Mouse (Mus musculus) limb, embryonic 11.5 days (tissue): ENCODE measurements around the gene Opcml. TPM values are rescaled to one million over a fixed set of nuclear protein-coding genes. Genes with fewer than 3 reads are reported as not detected.

Experiments
- ATAC-seq: fragments of 200-750 bp; cut with Nextera tagmentation; 2 replicates; pipeline ENCODE4 v1.8.0; 2017; ENCODE audit warnings: low read depth; ENCODE audit not compliant: insufficient number of reproducible peaks, low FRiP score, low TSS enrichment
- DNase-seq: peaks from one replicate; pipeline ENCODE4 v3.0.0-alpha.2; 2015; ENCODE audit warnings: low spot score
- H3K27ac ChIP-seq: fragments of 300-500 bp; sonication (generic); replicated peaks from 2 replicates; pipeline ENCODE4 v1.5.1; 2014; ENCODE audit warnings: low read depth, mild to moderate bottlenecking, low read length
- H3K27me3 ChIP-seq: fragments of 300-500 bp; sonication (generic); 2 replicates; pipeline ENCODE4 v1.6.1; 2014; ENCODE audit warnings: mild to moderate bottlenecking, low read length, mixed read lengths; ENCODE audit not compliant: control insufficient read depth, insufficient read depth
- H3K36me3 ChIP-seq: fragments of 300-500 bp; sonication (generic); 2 replicates; pipeline ENCODE4 v1.6.1; 2014; ENCODE audit warnings: mild to moderate bottlenecking, low read length, moderate library complexity, mixed read lengths; ENCODE audit not compliant: control insufficient read depth, insufficient read depth
- H3K4me1 ChIP-seq: fragments of 300-500 bp; sonication (generic); 2 replicates; pipeline ENCODE4 v1.6.1; 2014; ENCODE audit warnings: low read length, mixed read lengths; ENCODE audit not compliant: control insufficient read depth, insufficient read depth
- H3K4me2 ChIP-seq: fragments of 300-500 bp; sonication (generic); 2 replicates; pipeline ENCODE4 v1.6.1; 2014; ENCODE audit warnings: low read depth, mild to moderate bottlenecking, moderate library complexity; ENCODE audit not compliant: severe bottlenecking
- H3K4me3 ChIP-seq: fragments of 300-500 bp; sonication (generic); 2 replicates; pipeline ENCODE4 v1.5.1; 2014; ENCODE audit warnings: low read depth, low read length
- H3K9ac ChIP-seq: fragments of 300-500 bp; sonication (generic); 2 replicates; pipeline ENCODE4 v1.6.1; 2014; ENCODE audit warnings: mild to moderate bottlenecking, low read length
- H3K9me3 ChIP-seq: fragments of 300-500 bp; sonication (generic); 2 replicates; pipeline ENCODE4 v1.6.1; 2016; ENCODE audit warnings: low read length; ENCODE audit not compliant: control insufficient read depth
- WGBS: fragments of 180-500 bp; shearing (Covaris S2); extraction: QIAGEN DNeasy Blood & Tissue Kit; methylation state at CpG from one replicate; pipeline ENCODE4 v1.1.7; 2014; 5-methylcytosine and 5-hydroxymethylcytosine counted together
- polyA plus RNA-seq: library from polyadenylated mRNA; unstranded; fragments of >200 nt; fragmentation: Nextera tagmentation; extraction: Ambion mirVana; gene quantifications from 2 replicates; pipeline ENCODE4 v1.2.1, GENCODE M21; 2014

The Opcml gene
- polyA plus RNA-seq, 1 experiment from 2014 or later, result 0.20 TPM

DNA sequence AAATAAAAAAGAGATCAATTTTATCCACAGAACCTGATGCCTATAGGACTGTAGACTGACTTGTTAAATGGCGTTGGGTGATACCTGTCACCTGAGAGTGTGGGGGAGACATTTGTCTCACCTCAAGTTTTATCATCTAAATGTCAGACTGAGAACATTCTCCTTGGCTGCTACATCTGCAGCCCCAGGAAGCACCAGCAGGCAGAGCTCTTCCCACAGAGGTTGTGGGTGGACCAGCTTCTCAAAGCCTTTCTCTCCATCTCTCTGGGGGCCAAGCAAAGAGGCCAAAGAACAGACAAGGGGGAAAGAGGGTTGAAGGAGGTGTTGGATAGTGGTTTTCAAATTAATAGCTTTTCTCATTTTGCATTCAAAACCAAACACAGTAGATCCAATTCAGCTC is 998.9 kb downstream of the Opcml start:
- Histone ChIP-seq H3K9ac (no peak overlapping the region), H3K9me3 (no peaks in the 10 kb centered on the region), H3K4me3 (no peak overlapping the region), H3K4me1 (no peaks in the 10 kb centered on the region), H3K27ac (no peak overlapping the region), H3K4me2 (no peak overlapping the region), H3K36me3 (no peaks in the 10 kb centered on the region), H3K27me3 (no peaks in the 10 kb centered on the region)
- WGBS, result 59% methylated on average over 1 of the region's 1 CpGs
- DNase-seq (no peak), ATAC-seq (no peak)

DNA sequence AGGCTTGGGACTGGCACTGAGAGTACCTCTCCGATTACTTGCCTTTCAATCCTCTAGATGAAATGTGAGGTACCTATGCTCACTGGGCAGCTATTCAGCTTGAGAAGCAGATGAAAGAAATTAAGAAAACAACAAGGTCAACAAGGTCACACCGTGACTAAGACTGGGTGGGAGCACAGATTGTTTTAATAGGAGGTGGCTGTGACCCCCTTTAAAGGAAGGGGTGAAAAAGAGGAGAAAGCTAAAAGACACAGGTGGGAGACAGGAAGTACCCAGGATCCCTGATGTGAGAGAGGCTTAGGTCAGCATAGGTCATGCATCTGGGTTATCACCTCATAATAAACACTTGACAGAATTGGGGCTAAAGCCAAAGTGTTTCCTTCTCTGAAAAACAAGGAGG is 1009.5 kb downstream of the Opcml start:
- DNase-seq, result peak; percentile 32
- WGBS, result 7% methylated on average over 2 of the region's 2 CpGs

DNA sequence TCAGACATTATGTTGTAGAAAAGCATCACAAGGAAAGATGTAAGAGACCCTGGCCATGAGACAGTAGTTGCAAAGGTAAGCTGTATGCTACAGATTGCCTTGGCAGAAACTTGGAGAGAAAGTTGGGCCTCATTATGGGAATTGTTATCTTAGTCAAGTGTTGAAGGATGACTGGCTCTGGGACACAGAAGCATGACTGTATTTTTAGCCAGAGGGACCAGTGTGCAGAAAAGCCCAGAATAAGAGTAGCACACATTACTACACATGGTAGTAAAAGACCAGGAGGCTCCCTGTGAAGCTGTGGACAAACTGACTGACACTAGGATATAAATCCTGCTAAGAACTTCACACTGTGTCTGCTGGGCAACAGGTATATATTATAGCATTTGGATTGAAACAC is 1016.1 kb downstream of the Opcml start:
- no peaks in the 10 kb centered on the region for H3K36me3 ChIP-seq
- H3K27me3 ChIP-seq, result no peaks in the 10 kb centered on the region
- H3K4me3 ChIP-seq, result no peak overlapping the region
- DNase-seq, result no peak
- H3K9me3 ChIP-seq, result no peaks in the 10 kb centered on the region
- no peaks in the 10 kb centered on the region for H3K4me1 ChIP-seq
- no peak for ATAC-seq
- H3K4me2 ChIP-seq, result no peak overlapping the region
- H3K9ac ChIP-seq, result no peak overlapping the region
- no peak overlapping the region for H3K27ac ChIP-seq

More for the DNA sequence above, 1009.5 kb downstream of the Opcml start:
- H3K4me2 ChIP-seq, result no peak overlapping the region
- no peak for ATAC-seq
- H3K36me3 ChIP-seq, result no peaks in the 10 kb centered on the region
- no peak overlapping the region for H3K9ac ChIP-seq
- peaks cover 8% of the 10 kb centered on the region; the same call in 1 of the 2 replicates for H3K4me1 ChIP-seq
- H3K27me3 ChIP-seq, result no peaks in the 10 kb centered on the region
- H3K9me3 ChIP-seq, result no peaks in the 10 kb centered on the region
- H3K27ac ChIP-seq, result no peak overlapping the region
- no peak overlapping the region for H3K4me3 ChIP-seq

DNA sequence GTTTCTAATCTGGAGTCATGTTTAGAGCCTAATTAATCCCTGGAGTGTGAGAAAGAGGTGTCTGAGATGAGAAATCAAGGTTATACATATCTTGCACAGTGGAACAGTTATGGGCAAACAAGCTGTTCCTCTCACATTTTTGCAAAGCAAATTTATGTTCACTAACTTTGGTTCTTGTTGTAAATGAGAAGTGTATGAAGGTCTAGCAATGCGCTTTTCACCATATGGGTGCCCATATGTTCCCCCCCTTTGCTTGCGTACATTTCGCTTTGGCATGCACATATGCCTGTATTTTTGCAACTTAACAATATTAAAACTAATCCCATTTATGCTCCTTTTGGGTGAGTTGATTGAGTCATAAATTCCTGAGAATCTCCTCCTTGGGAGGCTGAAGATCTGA is 1031.5 kb downstream of the Opcml start:
- Histone ChIP-seq H3K4me2 (no peak overlapping the region), H3K9me3 (no peaks in the 10 kb centered on the region), H3K4me1 (no peaks in the 10 kb centered on the region), H3K4me3 (no peak overlapping the region), H3K27ac (no peak overlapping the region), H3K36me3 (no peaks in the 10 kb centered on the region), H3K9ac (no peak overlapping the region), H3K27me3 (no peaks in the 10 kb centered on the region)
- no peak for DNase-seq
- no peak for ATAC-seq
- 92% methylated on average over 3 of the region's 3 CpGs for WGBS

DNA sequence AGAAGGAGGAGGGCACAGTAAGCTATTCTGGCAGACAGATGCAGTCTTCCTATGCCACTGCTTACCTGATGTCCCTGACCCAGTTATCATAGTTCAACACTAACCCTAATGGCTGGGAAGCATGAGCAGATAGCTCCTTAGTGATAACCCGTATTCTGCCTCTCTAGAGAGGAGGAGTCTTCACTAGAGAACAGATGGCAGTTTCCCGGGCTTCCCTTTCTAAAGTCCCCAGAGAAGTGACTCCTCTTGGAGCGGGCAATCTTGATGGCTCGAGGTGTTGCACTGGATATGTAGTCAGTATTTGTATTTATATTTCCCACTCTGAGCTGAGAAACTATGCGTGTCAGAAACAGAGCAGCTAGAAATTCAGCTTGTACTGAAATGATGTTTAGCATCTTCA is 1031.9 kb downstream of the Opcml start:
- no peak for ATAC-seq

DNA sequence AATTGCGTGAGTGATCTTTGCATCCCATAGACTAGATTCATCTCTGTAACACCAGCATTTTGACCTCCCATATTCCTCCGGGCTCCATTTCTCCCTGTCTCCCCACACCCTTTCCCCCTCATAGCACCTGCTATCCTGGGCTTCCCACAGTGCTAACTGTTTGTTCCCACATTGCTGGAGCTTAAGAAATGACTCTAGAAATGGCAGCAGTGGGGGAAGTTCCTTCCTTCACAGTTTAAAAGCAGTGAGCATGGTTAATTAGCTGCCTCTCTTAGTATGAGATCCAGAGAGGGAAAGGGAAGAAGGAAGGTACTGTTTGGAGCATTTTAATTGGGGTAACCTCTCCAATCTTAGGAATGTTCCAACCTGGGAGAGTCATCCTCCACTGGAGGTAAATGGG is 1035.2 kb downstream of the Opcml start:
- Histone ChIP-seq H3K9ac (no peak overlapping the region), H3K4me1 (no peaks in the 10 kb centered on the region), H3K36me3 (no peaks in the 10 kb centered on the region), H3K27ac (no peak overlapping the region), H3K27me3 (no peaks in the 10 kb centered on the region), H3K9me3 (no peaks in the 10 kb centered on the region), H3K4me2 (no peak overlapping the region), H3K4me3 (no peak overlapping the region)
- ATAC-seq, result no peak
- DNase-seq, result no peak
- 94% methylated on average over 2 of the region's 2 CpGs for WGBS

More for the DNA sequence above, 1031.9 kb downstream of the Opcml start:
- Histone ChIP-seq H3K4me2 (no peak overlapping the region), H3K4me1 (no peaks in the 10 kb centered on the region), H3K27me3 (no peaks in the 10 kb centered on the region), H3K9ac (no peak overlapping the region), H3K36me3 (no peaks in the 10 kb centered on the region), H3K27ac (no peak overlapping the region), H3K4me3 (no peak overlapping the region), H3K9me3 (no peaks in the 10 kb centered on the region)
- DNase-seq, result no peak
- WGBS, result 80% methylated on average over 5 of the region's 5 CpGs

DNA sequence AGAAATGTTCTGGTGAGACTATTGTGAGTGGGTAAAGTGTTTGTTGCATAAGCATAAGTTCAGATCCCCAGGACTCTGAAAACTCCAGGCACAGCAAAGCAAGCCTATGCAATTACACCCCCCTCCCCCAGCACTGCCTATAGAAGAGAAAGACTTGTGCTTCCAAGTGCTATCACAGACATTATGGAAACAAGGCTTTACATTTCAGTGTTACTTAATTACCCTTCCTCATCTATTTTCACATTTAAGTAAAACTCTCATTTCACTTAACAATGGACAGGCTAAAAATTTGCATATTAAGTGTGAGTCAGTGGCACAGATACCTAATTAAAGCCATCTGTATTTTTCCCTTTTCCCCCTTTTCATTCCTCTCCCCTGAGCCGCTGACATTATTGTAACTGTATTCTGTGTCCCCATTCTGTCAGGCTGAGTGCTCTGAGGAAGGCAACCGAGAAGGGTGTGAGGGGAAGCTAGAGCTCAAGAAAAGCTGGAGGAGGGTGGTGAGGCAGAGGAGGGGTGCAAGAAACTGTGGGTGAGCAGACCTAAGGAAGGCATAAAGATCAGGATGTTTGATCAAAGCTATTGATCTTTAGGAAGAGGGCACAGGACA is 1055.5 kb downstream of the Opcml start:
- WGBS, result 29% methylated on average over 2 of the region's 2 CpGs
- no peak for ATAC-seq
- DNase-seq, result no peak

DNA sequence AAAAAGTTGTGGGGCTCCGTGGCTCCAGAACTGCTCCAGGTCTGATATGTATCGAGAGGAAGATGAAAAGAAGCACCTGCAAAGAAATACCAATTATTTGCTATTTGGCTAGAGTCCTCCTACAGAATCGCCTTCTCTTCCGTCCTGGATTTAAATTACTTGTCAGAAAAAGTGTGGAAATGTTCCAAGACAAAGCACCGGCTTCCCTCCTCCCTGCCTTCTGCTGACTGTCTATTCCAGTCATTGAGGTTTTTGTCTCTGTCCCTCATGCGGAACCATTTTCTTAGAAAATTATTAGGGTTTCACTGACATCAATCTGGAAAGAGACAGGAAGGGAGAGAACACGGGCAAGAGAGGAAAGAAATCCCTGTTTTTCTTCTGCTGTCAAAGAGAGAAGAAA is 1065.3 kb downstream of the Opcml start:
- no peak overlapping the region for H3K27ac ChIP-seq
- ATAC-seq, result no peak
- no peak overlapping the region for H3K9ac ChIP-seq
- no peaks in the 10 kb centered on the region for H3K4me1 ChIP-seq
- 84% methylated on average over 7 of the region's 7 CpGs for WGBS
- no peaks in the 10 kb centered on the region for H3K36me3 ChIP-seq
- no peak overlapping the region for H3K4me2 ChIP-seq
- no peaks in the 10 kb centered on the region for H3K27me3 ChIP-seq
- no peaks in the 10 kb centered on the region for H3K9me3 ChIP-seq
- no peak overlapping the region for H3K4me3 ChIP-seq
- no peak for DNase-seq

More for the DNA sequence above, 1055.5 kb downstream of the Opcml start:
- Histone ChIP-seq H3K4me3 (no peak overlapping the region), H3K4me1 (no peaks in the 10 kb centered on the region), H3K4me2 (no peak overlapping the region), H3K36me3 (no peaks in the 10 kb centered on the region), H3K9ac (no peak overlapping the region), H3K27me3 (no peaks in the 10 kb centered on the region), H3K9me3 (no peaks in the 10 kb centered on the region), H3K27ac (no peak overlapping the region)

DNA sequence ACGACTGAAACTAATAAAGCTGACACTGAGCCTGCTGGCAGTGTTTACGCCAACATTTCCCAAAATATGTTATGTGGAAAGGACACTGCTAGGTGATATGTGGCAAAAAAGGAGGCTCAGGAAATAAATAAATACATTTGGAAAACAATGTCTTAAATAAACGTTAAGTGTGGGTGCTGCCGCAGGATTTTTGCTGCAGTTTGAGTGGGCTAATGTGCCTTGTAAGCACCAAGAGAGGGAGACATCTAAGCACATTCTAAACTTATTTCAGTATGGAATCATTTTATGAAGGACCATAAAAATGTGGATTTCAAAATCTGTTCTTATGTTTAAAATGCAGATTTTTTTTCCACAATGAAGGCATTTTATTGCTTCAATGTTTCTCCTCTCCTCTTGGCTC is 1071.4 kb downstream of the Opcml start:
- no peaks in the 10 kb centered on the region for H3K9me3 ChIP-seq
- no peaks in the 10 kb centered on the region for H3K27me3 ChIP-seq
- H3K4me3 ChIP-seq, result no peak overlapping the region
- H3K36me3 ChIP-seq, result no peaks in the 10 kb centered on the region
- no peak for ATAC-seq
- no peak overlapping the region for H3K9ac ChIP-seq
- H3K4me2 ChIP-seq, result no peak overlapping the region
- no peaks in the 10 kb centered on the region for H3K4me1 ChIP-seq
- 88% methylated on average over 4 of the region's 4 CpGs for WGBS
- DNase-seq, result no peak
- H3K27ac ChIP-seq, result no peak overlapping the region
